Mouse (Mus musculus): ENCODE results near the gene Gm13278.

DNA sequence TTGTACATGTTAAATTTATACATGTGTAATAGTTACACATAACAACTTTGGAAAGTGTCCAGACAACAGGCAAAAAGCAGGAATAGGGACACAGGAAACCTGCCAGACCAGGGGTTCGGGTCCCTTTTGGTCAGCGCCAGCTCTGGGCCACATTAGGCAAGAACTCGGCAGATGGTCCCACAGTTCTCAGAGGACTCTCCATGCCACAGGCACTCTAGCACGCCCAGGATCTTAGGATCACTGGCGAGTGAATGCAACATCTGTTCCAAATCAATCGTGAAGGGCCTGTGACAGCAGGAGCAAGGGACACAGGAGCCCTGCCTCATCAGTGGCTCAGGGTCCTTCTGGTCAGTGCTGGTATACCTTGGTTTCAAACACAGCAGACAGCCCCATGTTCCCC, 41.4 kb upstream of the Gm13278 start:
- no peak for TF ChIP-seq CTCF (conservative IDR thresholded peaks at IDR 0.05; ENCODE audit: low read length)
- no peak for TF ChIP-seq NANOG (IDR thresholded peaks at IDR 0.05; ENCODE audit: borderline replicate concordance, low read length)
- TF ChIP-seq POU5F1 (IDR thresholded peaks at IDR 0.05; ENCODE audit: borderline replicate concordance, low read length) = no peak

All from E14TG2a.4 (cell line).